Mouse (Mus musculus) B cell, adult 2 months (primary cell): ENCODE results near the gene Mlec.

ENCODE experiments used
- DNase-seq, 2 experiments: peaks; one replicate each; pipeline ENCODE4 v3.0.0; 2022

The Mlec gene

GRCm38 (mm10) chr5:115158040-115158983, at the start of gene Mlec:
Gene Mlec (minus strand): TSS chr5:115158179.
- peak; percentile 98 to 99 for DNase-seq

- no peak for DNase-seq
These were observed 49.3 kb upstream of the Mlec start for GRCm38 (mm10) chr5:115207244-115207643.

GRCm38 (mm10) chr5:115204562-115205311, 46.8 kb upstream of the Mlec start:
- peak in 1 of 2 experiments; percentile 44 for DNase-seq

- DNase-seq, result no peak
These were observed 46.0 kb upstream of the Mlec start for GRCm38 (mm10) chr5:115203735-115204561.

GRCm38 (mm10) chr5:115194626-115195221, 36.7 kb upstream of the Mlec start:
- no peak for DNase-seq

GRCm38 (mm10) chr5:115193669-115194625, 36.0 kb upstream of the Mlec start, which contains the start of gene Cabp1:
Gene Cabp1 (minus strand): TSS chr5:115194381.
- peak; percentile 77 to 80 for DNase-seq

- DNase-seq, result peak; percentile 73 to 77
These were observed 35.2 kb upstream of the Mlec start for GRCm38 (mm10) chr5:115193226-115193625.

- DNase-seq, result no peak
These were observed 34.8 kb upstream of the Mlec start for GRCm38 (mm10) chr5:115192828-115193195.

GRCm38 (mm10) chr5:115191880-115192827, 34.2 kb upstream of the Mlec start:
- DNase-seq, result no peak

GRCm38 (mm10) chr5:115190081-115190480, 32.1 kb upstream of the Mlec start:
- no peak for DNase-seq

GRCm38 (mm10) chr5:115188824-115189223, 30.8 kb upstream of the Mlec start:
- DNase-seq, result peak; percentile 81 to 83

- DNase-seq, result peak; percentile 92 to 93
These were observed 29.5 kb upstream of the Mlec start for GRCm38 (mm10) chr5:115187188-115188131.

- DNase-seq, result peak; percentile 74 to 79
These were observed 28.5 kb upstream of the Mlec start for GRCm38 (mm10) chr5:115186371-115187073.

GRCm38 (mm10) chr5:115184726-115185125, 26.7 kb upstream of the Mlec start:
- DNase-seq, result no peak

GRCm38 (mm10) chr5:115183482-115183881, 25.5 kb upstream of the Mlec start:
- DNase-seq, result no peak

- no peak for DNase-seq
These were observed 24.9 kb upstream of the Mlec start for GRCm38 (mm10) chr5:115182925-115183324.

GRCm38 (mm10) chr5:115181248-115181940, 23.4 kb upstream of the Mlec start:
- no peak for DNase-seq
